Mouse (Mus musculus): ENCODE results near the gene Zfr2.
"Not testable (repeated sequence)": the region's sequence is repeated elsewhere in the genome, so short reads cannot be mapped to it uniquely, and the experiment has no call there.

The Zfr2 gene

GRCm38 (mm10) chr10:81202978-81203720 lies 29.8 kb upstream of the Zfr2 start:
- no peak for DNase-seq (ENCODE audit: low spot score)

- no peak for DNase-seq (ENCODE audit: low spot score)
Measured at GRCm38 (mm10) chr10:81204137-81204536, 28.8 kb upstream of the Zfr2 start.

- no peak for DNase-seq (ENCODE audit: low spot score)
Measured at GRCm38 (mm10) chr10:81210154-81210553, 22.8 kb upstream of the Zfr2 start.

- DNase-seq (ENCODE audit: low spot score) = no peak
Measured at GRCm38 (mm10) chr10:81216260-81216659, 16.7 kb upstream of the Zfr2 start.

- no peak for DNase-seq (ENCODE audit: low spot score)
Measured at GRCm38 (mm10) chr10:81216810-81217209, 16.1 kb upstream of the Zfr2 start.

DNA sequence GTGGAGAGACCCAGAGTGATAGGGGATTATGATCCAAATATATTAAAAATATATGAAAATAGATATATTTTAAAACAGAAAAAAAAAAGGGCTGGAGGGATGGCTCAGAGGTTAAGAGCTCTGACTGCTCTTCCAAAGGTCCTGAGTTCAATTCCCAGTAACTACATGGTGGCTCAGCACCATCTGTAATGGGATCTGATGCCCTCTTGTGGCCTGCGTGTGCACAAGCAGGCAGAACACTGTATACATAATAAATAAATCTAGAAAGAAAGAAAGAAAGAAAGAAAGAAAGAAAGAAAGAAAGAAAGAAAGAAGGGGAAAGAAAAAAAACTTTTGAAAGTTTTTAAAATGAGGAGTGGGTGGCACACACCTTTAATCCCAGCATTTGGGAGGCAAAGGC lies 15.7 kb upstream of the Zfr2 start:
- DNase-seq (ENCODE audit: low spot score) = not testable (repeated sequence)

- DNase-seq (ENCODE audit: low spot score) = peak; percentile 73
Measured at GRCm38 (mm10) chr10:81217964-81218363, 15.0 kb upstream of the Zfr2 start.

DNA sequence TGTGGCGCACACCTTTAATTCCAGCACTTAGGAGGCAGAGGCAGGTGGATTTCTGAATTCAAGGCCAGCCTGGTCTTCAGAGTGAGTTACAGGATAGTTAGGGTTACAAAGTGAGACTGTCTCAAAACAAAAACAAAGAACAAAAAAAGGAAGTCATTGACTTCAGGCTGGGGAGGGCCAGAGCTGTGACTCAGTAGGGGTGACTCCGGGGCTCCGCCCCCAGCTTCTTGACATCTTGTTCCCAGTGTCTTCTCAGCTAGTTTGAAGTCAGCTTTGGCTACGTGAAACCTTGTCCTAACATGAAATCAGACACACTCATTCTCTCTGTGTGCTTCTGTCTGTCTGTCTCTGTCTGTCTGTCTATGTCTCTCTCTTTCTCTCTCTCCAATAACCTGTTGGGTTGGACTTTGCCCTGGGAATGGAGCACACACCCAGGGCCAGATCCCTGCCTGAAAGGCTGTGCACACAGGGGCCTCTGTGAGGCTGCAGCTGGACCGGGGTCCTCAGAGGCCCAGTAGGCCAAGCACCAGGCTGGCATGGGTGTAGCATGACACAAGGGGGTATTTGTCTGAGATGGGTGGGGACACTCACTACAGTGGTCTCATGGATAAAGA lies 11.4 kb upstream of the Zfr2 start:
- no peak for DNase-seq (ENCODE audit: low spot score)

- DNase-seq (ENCODE audit: low spot score) = not testable (repeated sequence)
Measured at GRCm38 (mm10) chr10:81223731-81224130, 9.2 kb upstream of the Zfr2 start.

GRCm38 (mm10) chr10:81229735-81230437 lies 3.1 kb upstream of the Zfr2 start:
- DNase-seq (ENCODE audit: low spot score) = no peak

DNA sequence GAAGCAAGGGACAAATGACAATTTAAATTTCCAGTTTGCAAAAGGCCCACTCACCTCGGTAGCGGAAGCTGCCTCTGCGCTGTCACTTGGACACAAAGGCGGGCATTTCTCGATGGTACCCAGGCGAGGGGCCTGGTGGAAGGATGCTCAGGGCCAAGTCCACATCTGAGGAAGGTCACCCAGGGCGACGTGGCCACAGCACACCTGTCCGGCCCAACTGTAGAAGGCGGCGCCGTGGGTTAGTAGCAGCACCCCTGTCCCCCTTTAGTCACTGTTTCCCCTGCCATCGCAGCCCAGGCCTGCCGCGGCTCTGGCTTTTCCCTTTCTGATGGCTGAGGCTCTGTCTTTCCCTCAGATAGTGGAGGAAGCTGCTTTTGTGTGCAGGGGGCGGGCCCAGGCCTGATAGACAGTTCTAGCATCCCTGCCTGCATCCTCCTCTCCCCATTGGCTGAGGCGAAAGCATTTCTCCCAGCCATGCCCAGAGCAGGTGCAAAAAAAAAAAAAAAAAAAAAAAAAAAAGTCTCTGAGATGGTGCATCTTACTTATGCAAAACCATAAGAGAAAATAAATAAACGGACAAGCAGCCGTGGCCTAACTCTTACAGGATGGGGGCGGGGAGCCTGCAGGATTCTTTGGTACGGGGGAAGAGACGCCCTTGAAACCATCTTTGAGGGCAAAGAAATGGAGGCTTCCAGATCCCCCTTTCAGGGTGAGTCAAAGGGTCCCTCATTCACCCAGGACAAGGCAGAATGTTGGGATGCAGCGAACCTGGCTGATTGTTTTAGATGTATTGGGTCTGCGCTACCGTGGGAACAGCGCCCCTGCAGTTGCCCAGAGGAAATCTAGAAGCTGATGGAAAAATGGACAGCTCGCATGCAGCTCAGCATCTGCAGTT lies 2.3 kb upstream of the Zfr2 start, which contains the start of gene Atcay:
Gene Atcay, minus strand, starts transcription at position 396 of the 895 bp plus-strand sequence.
- DNase-seq (ENCODE audit: low spot score) = no peak

DNA sequence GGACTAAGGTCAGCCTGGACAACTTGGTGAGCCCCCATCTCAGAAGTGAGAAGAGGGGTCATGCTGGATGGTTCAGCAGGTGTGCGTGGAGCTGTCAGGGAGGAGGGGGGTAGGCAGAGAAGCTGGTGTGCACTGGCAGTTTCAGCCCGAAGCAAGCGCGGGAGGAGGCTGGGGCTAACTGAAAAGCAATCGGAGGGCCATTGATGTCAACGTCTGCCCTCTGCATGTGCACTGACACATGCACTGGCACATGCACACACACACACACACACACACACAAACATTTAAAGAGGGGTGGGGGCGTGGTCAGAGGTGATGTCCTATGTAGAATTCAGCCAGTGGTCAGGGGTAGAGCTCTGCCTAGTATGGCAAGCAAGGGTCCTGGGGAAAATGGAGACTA lies 1.5 kb upstream of the Zfr2 start:
- no peak for DNase-seq (ENCODE audit: low spot score)

- no peak for DNase-seq (ENCODE audit: low spot score)
Measured at GRCm38 (mm10) chr10:81233226-81233585, 251 bp downstream of the Zfr2 start.

DNA sequence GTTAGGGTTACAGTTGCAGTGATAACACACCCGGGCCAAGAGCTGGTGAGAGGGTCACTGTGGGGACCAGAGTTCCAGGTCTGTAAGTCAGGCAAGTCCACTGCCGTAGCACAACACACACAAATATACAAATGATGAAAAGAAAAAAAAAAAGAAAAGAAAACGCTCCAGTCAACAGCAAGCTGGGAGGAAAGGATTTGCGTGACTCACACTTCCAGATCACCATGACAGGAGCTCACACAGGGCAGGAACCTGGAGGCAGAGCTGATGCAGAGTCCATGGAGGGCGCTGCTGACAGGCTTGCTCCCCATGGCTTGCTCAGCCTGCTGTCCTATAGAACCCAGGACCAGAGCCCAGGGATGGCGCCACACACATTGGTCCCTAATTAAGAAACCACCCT lies 1.3 kb downstream of the Zfr2 start:
- no peak for DNase-seq (ENCODE audit: low spot score)

- no peak for DNase-seq (ENCODE audit: low spot score)
Measured at GRCm38 (mm10) chr10:81236471-81237268, 3.7 kb downstream of the Zfr2 start.

DNA sequence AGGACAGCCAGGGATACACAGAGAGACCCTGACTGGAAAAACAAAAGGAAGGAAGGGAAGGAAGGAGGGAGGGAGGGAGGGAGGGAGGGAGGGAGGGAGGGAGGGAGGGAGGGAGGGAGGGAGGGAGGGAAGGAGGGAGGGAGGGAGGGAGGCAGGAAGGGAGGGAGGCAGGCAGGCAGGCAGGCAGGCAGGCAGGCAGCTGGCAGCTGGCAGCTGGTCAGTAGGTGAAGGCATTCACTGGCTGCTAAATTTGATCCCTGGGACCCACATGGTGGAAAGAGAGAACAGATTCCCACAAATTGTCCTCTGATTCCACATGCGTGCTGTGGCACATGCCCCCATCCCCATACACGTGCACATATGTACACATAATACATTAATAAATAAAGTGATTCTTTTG lies 5.7 kb downstream of the Zfr2 start:
- DNase-seq (ENCODE audit: low spot score) = no peak

GRCm38 (mm10) chr10:81240876-81241275 lies 7.9 kb downstream of the Zfr2 start:
- DNase-seq (ENCODE audit: low spot score) = peak; percentile 40

DNA sequence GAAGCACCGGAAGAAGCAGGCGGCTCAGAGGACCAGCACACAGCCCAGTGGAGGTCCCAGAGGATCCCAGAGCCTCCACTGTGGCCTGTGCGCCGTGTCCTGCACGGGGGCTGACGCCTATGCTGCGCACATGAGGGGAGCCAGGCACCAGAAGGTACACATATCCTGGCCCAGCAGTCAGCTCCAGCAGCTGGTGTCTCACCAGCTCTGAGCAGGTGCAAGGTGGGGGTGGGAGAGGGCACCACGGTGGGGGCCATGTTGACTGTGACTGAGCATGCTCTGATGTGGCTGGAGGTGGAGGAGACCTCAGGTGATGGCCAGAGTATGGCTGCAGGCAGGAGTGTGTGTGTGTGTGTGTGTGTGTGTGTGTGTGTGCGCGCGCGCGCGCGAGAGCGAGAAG lies 9.1 kb downstream of the Zfr2 start:
- DNase-seq (ENCODE audit: low spot score) = no peak

- DNase-seq (ENCODE audit: low spot score) = no peak
Measured at GRCm38 (mm10) chr10:81244146-81244545, 11.2 kb downstream of the Zfr2 start.

GRCm38 (mm10) chr10:81244595-81244994 lies 11.6 kb downstream of the Zfr2 start:
- peak; percentile 82 for DNase-seq (ENCODE audit: low spot score)

DNA sequence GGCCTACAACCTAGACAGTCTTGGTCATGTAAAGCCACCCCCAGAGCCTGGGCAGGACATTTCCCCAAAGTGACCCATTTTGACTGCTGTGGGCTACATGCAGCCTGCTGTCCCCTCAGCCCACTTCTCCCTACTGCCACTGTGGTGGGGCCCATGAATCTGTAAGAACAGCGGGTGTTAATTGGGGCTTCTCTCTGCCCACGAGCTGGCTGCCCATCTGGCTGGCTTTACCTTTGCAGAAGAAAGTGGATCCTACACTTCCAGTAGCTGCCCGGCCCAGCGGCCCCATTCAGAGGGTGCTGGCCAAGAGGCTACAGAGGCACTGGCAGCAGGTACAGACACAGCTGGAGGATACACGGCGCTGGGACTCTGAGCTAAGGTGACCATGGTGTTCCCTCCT lies 12.2 kb downstream of the Zfr2 start:
- DNase-seq (ENCODE audit: low spot score) = no peak

Data from urinary bladder, postnatal 14 days (tissue).